Mouse (Mus musculus): Measurements from ENCODE around the gene Pbld1. TPM values are rescaled to one million over a fixed set of nuclear protein-coding genes. Genes with fewer than 3 reads are reported as not detected.
"Not testable (repeated sequence)": the region's sequence is repeated elsewhere in the genome, so short reads cannot be mapped to it uniquely, and the experiment has no call there.

Pbld1 gene
- polyA plus RNA-seq, 1 experiment from 2014 or later, result 1.2 TPM

- no peak overlapping the region for H3K27ac ChIP-seq
- H3K4me2 ChIP-seq (replicated peaks), result no peak overlapping the region
- no peaks in the 10 kb centered on the region for H3K9me3 ChIP-seq
- H3K4me3 ChIP-seq, result no peak overlapping the region
- H3K27me3 ChIP-seq (replicated peaks), result no peaks in the 10 kb centered on the region
- no peak overlapping the region for H3K9ac ChIP-seq
- peaks cover 5% of the 10 kb centered on the region; the same call in 1 of the 2 replicates for H3K4me1 ChIP-seq
- WGBS, result 88% methylated on average over 2 of the region's 2 CpGs
- ATAC-seq (ENCODE audit: low FRiP score, low read depth), result no peak
- no peaks in the 10 kb centered on the region for H3K36me3 ChIP-seq
Observed at GRCm38 (mm10) chr10:63049106-63049505, 10.9 kb upstream of the Pbld1 start.

GRCm38 (mm10) chr10:63051267-63051666 lies 8.7 kb upstream of the Pbld1 start:
- Histone ChIP-seq H3K4me2 (replicated peaks) (no peak overlapping the region), H3K4me3 (no peak overlapping the region), H3K9me3 (no peaks in the 10 kb centered on the region), H3K36me3 (no peaks in the 10 kb centered on the region), H3K9ac (no peak overlapping the region), H3K27ac (no peak overlapping the region), H3K4me1 (peaks cover 5% of the 10 kb centered on the region; the same call in 1 of the 2 replicates), H3K27me3 (replicated peaks) (no peaks in the 10 kb centered on the region)
- ATAC-seq (ENCODE audit: low FRiP score, low read depth), result no peak
- WGBS, result 74% methylated on average over 7 of the region's 7 CpGs

GRCm38 (mm10) chr10:63052011-63052410 lies 8.0 kb upstream of the Pbld1 start:
- WGBS, result 82% methylated on average over 6 of the region's 6 CpGs

GRCm38 (mm10) chr10:63053007-63053406 lies 7.0 kb upstream of the Pbld1 start:
- Histone ChIP-seq H3K27ac (no peak overlapping the region), H3K4me2 (replicated peaks) (no peak overlapping the region), H3K4me3 (no peak overlapping the region), H3K36me3 (no peaks in the 10 kb centered on the region), H3K4me1 (peaks cover 5% of the 10 kb centered on the region; the same call in 1 of the 2 replicates), H3K27me3 (replicated peaks) (no peaks in the 10 kb centered on the region), H3K9ac (no peak overlapping the region), H3K9me3 (no peaks in the 10 kb centered on the region)
- 56% methylated on average over 6 of the region's 6 CpGs for WGBS
- no peak for ATAC-seq (ENCODE audit: low FRiP score, low read depth)

More at GRCm38 (mm10) chr10:63052011-63052410, 8.0 kb upstream of the Pbld1 start:
- H3K4me3 ChIP-seq, result no peak overlapping the region
- no peaks in the 10 kb centered on the region for H3K27me3 ChIP-seq (replicated peaks)
- no peaks in the 10 kb centered on the region for H3K36me3 ChIP-seq
- H3K9me3 ChIP-seq, result no peaks in the 10 kb centered on the region
- no peak overlapping the region for H3K9ac ChIP-seq
- no peak overlapping the region for H3K27ac ChIP-seq
- no peak overlapping the region for H3K4me2 ChIP-seq (replicated peaks)
- H3K4me1 ChIP-seq, result peaks cover 5% of the 10 kb centered on the region; the same call in 1 of the 2 replicates
- no peak for ATAC-seq (ENCODE audit: low FRiP score, low read depth)

- H3K4me3 ChIP-seq; H3K9ac ChIP-seq; ATAC-seq (ENCODE audit: low FRiP score, low read depth); H3K27me3 ChIP-seq (replicated peaks); H3K36me3 ChIP-seq; H3K9me3 ChIP-seq; H3K27ac ChIP-seq; H3K4me2 ChIP-seq (replicated peaks); H3K4me1 ChIP-seq: not testable (repeated sequence)
- WGBS, result 89% methylated on average over 6 of the region's 6 CpGs
Observed at GRCm38 (mm10) chr10:63054071-63054470, 5.9 kb upstream of the Pbld1 start.

GRCm38 (mm10) chr10:63054586-63054985 lies 5.4 kb upstream of the Pbld1 start:
- Histone ChIP-seq H3K27ac (no peak overlapping the region), H3K4me2 (replicated peaks) (no peak overlapping the region), H3K4me3 (no peak overlapping the region), H3K27me3 (replicated peaks) (no peaks in the 10 kb centered on the region), H3K9ac (no peak overlapping the region), H3K9me3 (no peaks in the 10 kb centered on the region), H3K36me3 (no peaks in the 10 kb centered on the region), H3K4me1 (peaks cover 5% of the 10 kb centered on the region; the same call in 1 of the 2 replicates)
- WGBS, result 74% methylated on average over 2 of the region's 2 CpGs
- no peak for ATAC-seq (ENCODE audit: low FRiP score, low read depth)

GRCm38 (mm10) chr10:63056966-63057750 lies 2.8 kb upstream of the Pbld1 start:
- ATAC-seq (ENCODE audit: low FRiP score, low read depth), result no peak
- Histone ChIP-seq H3K27me3 (replicated peaks) (no peaks in the 10 kb centered on the region), H3K4me3 (no peak overlapping the region), H3K9ac (no peak overlapping the region), H3K27ac (no peak overlapping the region), H3K36me3 (no peaks in the 10 kb centered on the region), H3K4me2 (replicated peaks) (no peak overlapping the region), H3K9me3 (no peaks in the 10 kb centered on the region), H3K4me1 (peaks cover 5% of the 10 kb centered on the region; the same call in 1 of the 2 replicates)
- WGBS, result 36% methylated on average over 24 of the region's 24 CpGs

- WGBS, result 81% methylated on average over 11 of the region's 11 CpGs
- no peak for ATAC-seq (ENCODE audit: low FRiP score, low read depth)
Observed at GRCm38 (mm10) chr10:63060406-63060805, 444 bp downstream of the Pbld1 start.

GRCm38 (mm10) chr10:63061266-63061665 lies 1.3 kb downstream of the Pbld1 start:
- Histone ChIP-seq H3K27me3 (replicated peaks) (no peaks in the 10 kb centered on the region), H3K4me1 (no peaks in the 10 kb centered on the region), H3K9me3 (no peaks in the 10 kb centered on the region), H3K36me3 (no peaks in the 10 kb centered on the region), H3K4me2 (replicated peaks) (no peak overlapping the region), H3K9ac (no peak overlapping the region), H3K4me3 (no peak overlapping the region), H3K27ac (no peak overlapping the region)
- 74% methylated on average over 12 of the region's 12 CpGs for WGBS
- no peak for ATAC-seq (ENCODE audit: low FRiP score, low read depth)

More at GRCm38 (mm10) chr10:63060406-63060805, 444 bp downstream of the Pbld1 start:
- H3K4me3 ChIP-seq, result no peak overlapping the region
- H3K9me3 ChIP-seq, result no peaks in the 10 kb centered on the region
- no peak overlapping the region for H3K4me2 ChIP-seq (replicated peaks)
- H3K27ac ChIP-seq, result no peak overlapping the region
- H3K27me3 ChIP-seq (replicated peaks), result no peaks in the 10 kb centered on the region
- no peaks in the 10 kb centered on the region for H3K36me3 ChIP-seq
- H3K4me1 ChIP-seq, result no peaks in the 10 kb centered on the region
- no peak overlapping the region for H3K9ac ChIP-seq

- H3K9ac ChIP-seq, result no peak overlapping the region
- H3K4me2 ChIP-seq (replicated peaks), result no peak overlapping the region
- no peak overlapping the region for H3K27ac ChIP-seq
- no peak for ATAC-seq (ENCODE audit: low FRiP score, low read depth)
- no peak overlapping the region for H3K4me3 ChIP-seq
- H3K9me3 ChIP-seq, result no peaks in the 10 kb centered on the region
- 95% methylated on average over 5 of the region's 5 CpGs for WGBS
- no peaks in the 10 kb centered on the region for H3K36me3 ChIP-seq
- no peaks in the 10 kb centered on the region for H3K27me3 ChIP-seq (replicated peaks)
- H3K4me1 ChIP-seq, result no peaks in the 10 kb centered on the region
Observed at GRCm38 (mm10) chr10:63062696-63063095, 2.7 kb downstream of the Pbld1 start.

- Histone ChIP-seq H3K27ac (no peak overlapping the region), H3K36me3 (no peaks in the 10 kb centered on the region), H3K4me1 (no peaks in the 10 kb centered on the region), H3K9ac (no peak overlapping the region), H3K4me2 (replicated peaks) (no peak overlapping the region), H3K4me3 (no peak overlapping the region), H3K27me3 (replicated peaks) (no peaks in the 10 kb centered on the region), H3K9me3 (no peaks in the 10 kb centered on the region)
- 78% methylated on average over 7 of the region's 7 CpGs for WGBS
- ATAC-seq (ENCODE audit: low FRiP score, low read depth), result no peak
Observed at GRCm38 (mm10) chr10:63063365-63063764, 3.4 kb downstream of the Pbld1 start.

- no peak overlapping the region for H3K4me2 ChIP-seq (replicated peaks)
- no peaks in the 10 kb centered on the region for H3K36me3 ChIP-seq
- ATAC-seq (ENCODE audit: low FRiP score, low read depth), result no peak
- no peaks in the 10 kb centered on the region for H3K4me1 ChIP-seq
- WGBS, result 82% methylated on average over 9 of the region's 9 CpGs
- no peak overlapping the region for H3K9ac ChIP-seq
- no peaks in the 10 kb centered on the region for H3K9me3 ChIP-seq
- no peaks in the 10 kb centered on the region for H3K27me3 ChIP-seq (replicated peaks)
- no peak overlapping the region for H3K27ac ChIP-seq
- H3K4me3 ChIP-seq, result no peak overlapping the region
Observed at GRCm38 (mm10) chr10:63064516-63064915, 4.6 kb downstream of the Pbld1 start.

- WGBS, result 65% methylated on average over 8 of the region's 8 CpGs
- Histone ChIP-seq H3K4me2 (replicated peaks) (no peak overlapping the region), H3K4me3 (no peak overlapping the region), H3K9me3 (no peaks in the 10 kb centered on the region), H3K27me3 (replicated peaks) (no peaks in the 10 kb centered on the region), H3K4me1 (no peaks in the 10 kb centered on the region), H3K27ac (no peak overlapping the region), H3K9ac (no peak overlapping the region), H3K36me3 (no peaks in the 10 kb centered on the region)
- ATAC-seq (ENCODE audit: low FRiP score, low read depth), result no peak
Observed at GRCm38 (mm10) chr10:63065561-63065960, 5.6 kb downstream of the Pbld1 start.

All from neural tube, embryonic 12.5 days (tissue).